Mouse (Mus musculus) limb, embryonic 11.5 days (tissue): ENCODE results near the gene Plbd2. TPM values are rescaled to one million over a fixed set of nuclear protein-coding genes. Genes with fewer than 3 reads are reported as not detected.

ENCODE experiments used
- ATAC-seq: fragments of 200-750 bp; cut with Nextera tagmentation; 2 replicates; pipeline ENCODE4 v1.8.0; 2017; ENCODE audit warnings: low read depth; ENCODE audit not compliant: insufficient number of reproducible peaks, low FRiP score, low TSS enrichment
- DNase-seq: peaks from one replicate; pipeline ENCODE4 v3.0.0-alpha.2; 2015; ENCODE audit warnings: low spot score
- H3K27ac ChIP-seq: fragments of 300-500 bp; sonication (generic); replicated peaks from 2 replicates; pipeline ENCODE4 v1.5.1; 2014; ENCODE audit warnings: low read depth, mild to moderate bottlenecking, low read length
- H3K27me3 ChIP-seq: fragments of 300-500 bp; sonication (generic); 2 replicates; pipeline ENCODE4 v1.6.1; 2014; ENCODE audit warnings: mild to moderate bottlenecking, low read length, mixed read lengths; ENCODE audit not compliant: control insufficient read depth, insufficient read depth
- H3K36me3 ChIP-seq: fragments of 300-500 bp; sonication (generic); 2 replicates; pipeline ENCODE4 v1.6.1; 2014; ENCODE audit warnings: mild to moderate bottlenecking, low read length, moderate library complexity, mixed read lengths; ENCODE audit not compliant: control insufficient read depth, insufficient read depth
- H3K4me1 ChIP-seq: fragments of 300-500 bp; sonication (generic); 2 replicates; pipeline ENCODE4 v1.6.1; 2014; ENCODE audit warnings: low read length, mixed read lengths; ENCODE audit not compliant: control insufficient read depth, insufficient read depth
- H3K4me2 ChIP-seq: fragments of 300-500 bp; sonication (generic); 2 replicates; pipeline ENCODE4 v1.6.1; 2014; ENCODE audit warnings: low read depth, mild to moderate bottlenecking, moderate library complexity; ENCODE audit not compliant: severe bottlenecking
- H3K4me3 ChIP-seq: fragments of 300-500 bp; sonication (generic); 2 replicates; pipeline ENCODE4 v1.5.1; 2014; ENCODE audit warnings: low read depth, low read length
- H3K9ac ChIP-seq: fragments of 300-500 bp; sonication (generic); 2 replicates; pipeline ENCODE4 v1.6.1; 2014; ENCODE audit warnings: mild to moderate bottlenecking, low read length
- H3K9me3 ChIP-seq: fragments of 300-500 bp; sonication (generic); 2 replicates; pipeline ENCODE4 v1.6.1; 2016; ENCODE audit warnings: low read length; ENCODE audit not compliant: control insufficient read depth
- WGBS: fragments of 180-500 bp; shearing (Covaris S2); extraction: QIAGEN DNeasy Blood & Tissue Kit; methylation state at CpG from one replicate; pipeline ENCODE4 v1.1.7; 2014; 5-methylcytosine and 5-hydroxymethylcytosine counted together
- polyA plus RNA-seq: library from polyadenylated mRNA; unstranded; fragments of >200 nt; fragmentation: Nextera tagmentation; extraction: Ambion mirVana; gene quantifications from 2 replicates; pipeline ENCODE4 v1.2.1, GENCODE M21; 2014

Plbd2 gene
- polyA plus RNA-seq, 1 experiment from 2014 or later, result 29.2 TPM

DNA sequence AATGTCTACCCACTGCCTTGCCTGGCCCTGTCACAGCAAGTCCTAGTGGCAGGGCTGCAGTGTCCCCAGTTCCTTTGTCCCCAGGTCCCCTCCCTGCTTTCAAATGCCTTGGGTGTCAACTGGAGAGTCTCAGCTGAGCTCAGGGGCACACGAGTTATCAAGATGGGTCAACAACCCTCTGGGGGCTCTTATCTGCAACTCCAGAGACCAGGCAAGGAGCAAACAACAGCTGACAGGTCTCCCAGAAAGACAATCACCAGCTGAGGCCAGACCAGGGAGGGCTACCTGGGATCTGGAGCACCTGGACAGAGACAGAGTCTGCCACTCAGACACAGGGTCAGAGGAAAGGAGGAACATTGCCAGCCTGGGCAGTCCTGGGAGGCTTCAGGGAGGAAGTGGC lies 47.2 kb downstream of the Plbd2 start:
- DNase-seq (no peak), ATAC-seq (no peak)
- Histone ChIP-seq H3K36me3 (no peaks in the 10 kb centered on the region), H3K9me3 (no peaks in the 10 kb centered on the region), H3K27me3 (peaks cover 10% of the 10 kb centered on the region; the same call in 1 of the 2 replicates), H3K27ac (no peak overlapping the region), H3K9ac (no peak overlapping the region), H3K4me3 (no peak overlapping the region), H3K4me2 (no peak overlapping the region), H3K4me1 (0 out of 2 replicates have a peak, but pooled peaks cover 2% of the 10 kb centered on the region)
- WGBS, result 12% methylated on average over 1 of the region's 1 CpGs

DNA sequence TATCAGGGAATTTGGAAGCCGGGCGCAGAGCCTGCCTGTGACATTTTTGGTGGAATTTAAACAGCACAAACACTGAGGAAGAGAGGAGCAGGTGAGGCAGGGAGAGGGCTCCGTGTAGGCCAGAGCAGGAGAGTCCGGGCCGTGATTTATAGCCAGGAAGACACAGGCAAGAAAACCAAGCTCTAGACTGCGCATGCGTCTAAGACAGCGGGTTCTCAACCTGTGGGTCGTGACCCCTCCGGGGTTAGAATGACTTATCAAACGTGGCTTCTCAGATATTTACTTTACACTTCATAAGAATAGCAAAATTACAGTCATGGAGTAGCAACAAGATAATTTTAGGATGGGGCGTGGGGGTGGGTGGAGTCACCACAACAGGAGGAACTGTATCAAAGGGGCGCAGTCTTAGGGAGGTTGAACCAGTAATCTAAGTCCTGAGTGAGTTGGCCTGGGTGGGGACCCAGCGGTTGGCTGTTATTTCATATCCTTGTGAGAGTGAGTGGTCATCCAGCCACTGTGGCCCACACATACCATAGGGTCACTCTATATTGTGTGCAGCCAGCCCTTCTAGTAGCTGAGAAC lies 48.6 kb downstream of the Plbd2 start:
- Histone ChIP-seq H3K9me3 (no peaks in the 10 kb centered on the region), H3K4me1 (0 out of 2 replicates have a peak, but pooled peaks cover 2% of the 10 kb centered on the region), H3K27ac (no peak overlapping the region), H3K9ac (no peak overlapping the region), H3K36me3 (no peaks in the 10 kb centered on the region), H3K4me2 (0 out of 2 replicates have a peak overlapping the region, but pooled peaks have one; percentile 4), H3K4me3 (no peak overlapping the region), H3K27me3 (peaks cover 8% of the 10 kb centered on the region; the same call in 1 of the 2 replicates)
- ATAC-seq (no peak), DNase-seq (no peak)
- 50% methylated on average over 14 of the region's 14 CpGs for WGBS

- DNase-seq (peak; percentile 46), ATAC-seq (no peak)
- Histone ChIP-seq H3K4me1 (no peaks in the 10 kb centered on the region), H3K9me3 (no peaks in the 10 kb centered on the region), H3K36me3 (no peaks in the 10 kb centered on the region), H3K4me2 (no peak overlapping the region), H3K27me3 (peaks cover 9% of the 10 kb centered on the region; the same call in 1 of the 2 replicates), H3K4me3 (no peak overlapping the region), H3K27ac (no peak overlapping the region), H3K9ac (no peak overlapping the region)
- WGBS, result 29% methylated on average over 13 of the region's 13 CpGs
Observed at GRCm38 (mm10) chr5:120447305-120447704, 56.1 kb downstream of the Plbd2 start.

- Histone ChIP-seq H3K4me2 (no peak overlapping the region), H3K27me3 (peaks cover 57% of the 10 kb centered on the region), H3K36me3 (no peaks in the 10 kb centered on the region), H3K9ac (no peak overlapping the region), H3K27ac (no peak overlapping the region), H3K9me3 (no peaks in the 10 kb centered on the region), H3K4me3 (0 out of 2 replicates have a peak overlapping the region, but pooled peaks have one; percentile 5), H3K4me1 (peaks cover 14% of the 10 kb centered on the region)
- DNase-seq, result peak; percentile 99
- no peak for ATAC-seq
- WGBS, result 2% methylated on average over 14 of the region's 14 CpGs
Observed at GRCm38 (mm10) chr5:120440733-120441132, 62.7 kb downstream of the Plbd2 start.

DNA sequence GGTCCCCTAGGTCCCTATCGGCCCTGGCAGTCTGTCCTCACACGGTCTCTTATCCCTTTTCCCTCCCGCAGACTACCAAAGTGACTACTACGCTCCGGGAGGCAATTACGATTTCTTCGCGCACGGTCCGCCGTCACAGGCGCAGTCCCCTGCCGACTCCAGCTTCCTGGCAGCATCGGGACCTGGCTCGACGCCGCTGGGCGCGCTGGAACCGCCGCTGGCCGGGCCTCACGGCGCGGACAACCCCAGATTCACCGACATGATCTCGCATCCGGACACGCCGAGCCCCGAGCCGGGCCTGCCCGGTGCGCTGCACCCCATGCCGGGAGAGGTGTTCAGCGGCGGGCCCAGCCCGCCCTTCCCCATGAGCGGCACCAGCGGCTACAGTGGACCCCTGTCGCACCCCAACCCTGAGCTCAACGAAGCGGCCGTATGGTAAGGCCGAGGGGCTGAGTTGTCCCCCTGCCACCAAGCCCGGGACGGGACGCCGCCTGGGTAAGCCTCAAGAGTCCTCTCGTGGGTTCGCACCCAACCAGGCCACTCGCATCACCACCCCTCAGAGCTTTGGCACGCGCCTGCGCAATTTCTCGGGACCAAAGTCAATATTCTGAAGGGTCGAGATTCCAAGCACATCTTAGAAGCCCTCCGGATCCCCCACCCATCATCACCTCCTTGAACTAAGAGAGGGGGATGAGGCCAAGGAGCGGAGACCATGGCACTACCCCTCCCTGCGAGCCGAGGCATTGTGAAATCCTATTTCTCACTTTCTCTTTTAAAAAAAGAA lies 63.3 kb downstream of the Plbd2 start:
- peak overlapping the region; percentile 27; the same call in 1 of the 2 replicates for H3K4me2 ChIP-seq
- ATAC-seq, result no peak
- H3K36me3 ChIP-seq, result no peaks in the 10 kb centered on the region
- under 1% methylated on average over 60 of the region's 61 CpGs for WGBS
- H3K9me3 ChIP-seq, result no peaks in the 10 kb centered on the region
- peaks cover 14% of the 10 kb centered on the region for H3K4me1 ChIP-seq
- peak; percentile 38 for DNase-seq
- peaks cover 63% of the 10 kb centered on the region for H3K27me3 ChIP-seq
- no peak overlapping the region for H3K27ac ChIP-seq
- no peak overlapping the region for H3K9ac ChIP-seq
- 0 out of 2 replicates have a peak overlapping the region, but pooled peaks have one; percentile 5 for H3K4me3 ChIP-seq

- Histone ChIP-seq H3K4me2 (no peak overlapping the region), H3K4me1 (peaks cover 14% of the 10 kb centered on the region), H3K9me3 (no peaks in the 10 kb centered on the region), H3K9ac (no peak overlapping the region), H3K27ac (no peak overlapping the region), H3K36me3 (no peaks in the 10 kb centered on the region), H3K27me3 (peaks cover 70% of the 10 kb centered on the region), H3K4me3 (no peak overlapping the region)
- ATAC-seq (no peak), DNase-seq (peak; percentile 45)
- WGBS, result 2% methylated on average over 27 of the region's 27 CpGs
Observed at GRCm38 (mm10) chr5:120438991-120439710, 64.3 kb downstream of the Plbd2 start.

- H3K9ac ChIP-seq, result no peak overlapping the region
- H3K4me3 ChIP-seq, result no peak overlapping the region
- peaks cover 75% of the 10 kb centered on the region for H3K27me3 ChIP-seq
- ATAC-seq (no peak), DNase-seq (peak; percentile 45)
- H3K4me2 ChIP-seq, result no peak overlapping the region
- H3K36me3 ChIP-seq, result no peaks in the 10 kb centered on the region
- no peaks in the 10 kb centered on the region for H3K9me3 ChIP-seq
- H3K27ac ChIP-seq, result no peak overlapping the region
- H3K4me1 ChIP-seq, result peaks cover 14% of the 10 kb centered on the region
- 1% methylated on average over 13 of the region's 13 CpGs for WGBS
Observed at GRCm38 (mm10) chr5:120438469-120438868, 65.0 kb downstream of the Plbd2 start.

- ATAC-seq, result no peak
- Histone ChIP-seq H3K9me3 (no peaks in the 10 kb centered on the region), H3K4me3 (peak overlapping the region; percentile 17; the same call in 1 of the 2 replicates), H3K4me1 (peaks cover 14% of the 10 kb centered on the region), H3K27me3 (peaks cover 78% of the 10 kb centered on the region), H3K36me3 (no peaks in the 10 kb centered on the region), H3K4me2 (no peak overlapping the region), H3K27ac (no peak overlapping the region), H3K9ac (no peak overlapping the region)
- DNase-seq, result peak; percentile 41
- WGBS, result 1% methylated on average over 33 of the region's 33 CpGs
Observed at GRCm38 (mm10) chr5:120437986-120438385, 65.4 kb downstream of the Plbd2 start.
